Mouse (Mus musculus) liver, adult 2 months (tissue): ENCODE results near the gene Tnfsf9. TPM values are rescaled to one million over a fixed set of nuclear protein-coding genes. Genes with fewer than 3 reads are reported as not detected.

Source experiments
- DNase-seq: peaks from one replicate; pipeline ENCODE4 v3.0.0-alpha.2; 2011; ENCODE audit warnings: low read depth, low spot score; ENCODE audit errors: extremely low read depth
- H3K27ac ChIP-seq: fragments of 200-500 bp; replicated peaks from 2 replicates; pipeline ENCODE4 v1.5.1; 2012; ENCODE audit warnings: low read depth, mild to moderate bottlenecking, control low read depth, inconsistent platforms, low read length; ENCODE audit not compliant: insufficient read depth
- H3K27me3 ChIP-seq: fragments of 200-500 bp; 2 replicates; pipeline ENCODE4 v1.6.1; 2012; ENCODE audit warnings: mild to moderate bottlenecking, moderate library complexity, low read length, inconsistent platforms; ENCODE audit not compliant: control insufficient read depth, insufficient read depth
- H3K36me3 ChIP-seq: fragments of 200-500 bp; 2 replicates; pipeline ENCODE4 v1.6.1; 2012; ENCODE audit warnings: low read length, inconsistent platforms; ENCODE audit not compliant: control insufficient read depth, insufficient read depth
- H3K4me1 ChIP-seq: fragments of 200-500 bp; 2 replicates; pipeline ENCODE4 v1.6.1; 2011; ENCODE audit warnings: low read length; ENCODE audit not compliant: control insufficient read depth, insufficient read depth
- H3K4me3 ChIP-seq: fragments of 200-500 bp; 2 replicates; pipeline ENCODE4 v1.5.1; 2011; ENCODE audit warnings: low read depth, mild to moderate bottlenecking, control low read depth, low read length, moderate library complexity; ENCODE audit not compliant: insufficient read depth
- H3K79me2 ChIP-seq: fragments of 200-500 bp; 2 replicates; pipeline ENCODE4 v1.6.1; 2012; ENCODE audit warnings: inconsistent platforms, mild to moderate bottlenecking, low read length, moderate library complexity; ENCODE audit not compliant: control insufficient read depth, insufficient read depth
- H3K9ac ChIP-seq: fragments of 200-500 bp; 2 replicates; pipeline ENCODE4 v1.6.1; 2012; ENCODE audit warnings: low read depth, mild to moderate bottlenecking, control low read depth, inconsistent platforms, low read length
- CTCF ChIP-seq: fragments of 200-500 bp; IDR thresholded peaks from 2 replicates; pipeline ENCODE4 v1.5.1; 2011; ENCODE audit warnings: low read depth, low read length, control low read depth
- POLR2A ChIP-seq: fragments of 200-500 bp; IDR thresholded peaks from 2 replicates; pipeline ENCODE4 v1.6.1; 2011; ENCODE audit warnings: low read length, control low read depth; ENCODE audit not compliant: insufficient read depth; ENCODE audit errors: extremely low read depth
- WGBS: fragments of 180-500 bp; shearing (Covaris S2); methylation state at CpG from one replicate; pipeline ENCODE4 v1.1.7; 2018; 5-methylcytosine and 5-hydroxymethylcytosine counted together
- polyA plus RNA-seq: library from polyadenylated mRNA; depleted of rRNA; stranded (reverse); fragments of >200 nt; gene quantifications from 2 replicates; pipeline ENCODE4 v1.2.3, GENCODE M21; 2012; rRNA removed
- total RNA-seq: library from RNA; depleted of rRNA; stranded (reverse); fragments of >200 nt; gene quantifications from 2 replicates; pipeline ENCODE4 v1.2.3, GENCODE M21; 2014; rRNA removed

The Tnfsf9 gene
- total RNA-seq (0.18 and 0.54 TPM in 2 replicates), polyA plus RNA-seq (0.09 and 0.15 TPM in 2 replicates)

DNA sequence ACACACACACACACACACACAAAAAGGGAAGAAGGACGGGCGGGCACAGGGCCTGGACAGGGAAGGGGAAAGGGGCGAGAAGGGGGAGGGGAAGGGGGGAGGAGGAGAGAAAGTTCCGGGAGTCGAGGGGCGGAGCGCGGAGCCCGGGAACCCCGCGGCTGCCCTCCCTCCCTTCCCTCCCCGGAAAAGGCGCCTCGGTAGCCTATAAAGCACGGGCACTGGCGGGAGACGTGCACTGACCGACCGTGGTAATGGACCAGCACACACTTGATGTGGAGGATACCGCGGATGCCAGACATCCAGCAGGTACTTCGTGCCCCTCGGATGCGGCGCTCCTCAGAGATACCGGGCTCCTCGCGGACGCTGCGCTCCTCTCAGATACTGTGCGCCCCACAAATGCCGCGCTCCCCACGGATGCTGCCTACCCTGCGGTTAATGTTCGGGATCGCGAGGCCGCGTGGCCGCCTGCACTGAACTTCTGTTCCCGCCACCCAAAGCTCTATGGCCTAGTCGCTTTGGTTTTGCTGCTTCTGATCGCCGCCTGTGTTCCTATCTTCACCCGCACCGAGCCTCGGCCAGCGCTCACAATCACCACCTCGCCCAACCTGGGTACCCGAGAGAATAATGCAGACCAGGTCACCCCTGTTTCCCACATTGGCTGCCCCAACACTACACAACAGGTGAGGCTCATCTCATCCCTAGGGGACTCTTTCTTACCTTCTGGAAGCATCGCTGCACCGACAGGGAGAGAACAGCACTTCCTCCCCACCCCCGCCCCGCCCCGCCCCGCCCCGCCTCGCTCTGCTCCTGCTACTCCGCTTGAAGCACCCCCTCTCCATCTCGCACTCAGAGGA is at the start of gene Tnfsf9:
Tnfsf9 (plus strand) TSS at position 145 of the 854 bp plus-strand sequence.
- TF ChIP-seq POLR2A (no peak), CTCF (no peak)
- H3K27ac ChIP-seq, result no peak within 1 kb of the TSS
- H3K79me2 ChIP-seq, result no peaks in the 10 kb centered on the region
- no peak for DNase-seq
- peak within 1 kb of the TSS; percentile 67 for H3K4me3 ChIP-seq
- no peaks in the 10 kb centered on the region for H3K36me3 ChIP-seq
- WGBS, result 3% methylated on average over 57 of the region's 61 CpGs
- H3K27me3 ChIP-seq, result 0 out of 2 replicates have a peak, but pooled peaks cover 3% of the 10 kb centered on the region
- no peaks in the 10 kb centered on the region for H3K4me1 ChIP-seq
- H3K9ac ChIP-seq, result peak within 1 kb of the TSS; percentile 66

- Histone ChIP-seq H3K27ac (peak overlapping the region; percentile 67), H3K27me3 (no peaks in the 10 kb centered on the region), H3K4me3 (no peak overlapping the region), H3K4me1 (peaks cover 17% of the 10 kb centered on the region), H3K36me3 (peaks cover 26% of the 10 kb centered on the region), H3K79me2 (no peaks in the 10 kb centered on the region), H3K9ac (no peak overlapping the region)
- peak; percentile 96 for DNase-seq
- 14% methylated on average over 3 of the region's 3 CpGs for WGBS
- TF ChIP-seq CTCF, result no peak
- TF ChIP-seq POLR2A, result no peak
These were observed 48.9 kb upstream of the Tnfsf9 start for GRCm38 (mm10) chr17:57056246-57056645.

GRCm38 (mm10) chr17:57058891-57059485 is 46.1 kb upstream of the Tnfsf9 start, which contains the start of gene Crb3:
TSS of gene Crb3 (plus strand) at chr17:57059105.
- peaks cover 21% of the 10 kb centered on the region for H3K4me1 ChIP-seq
- H3K9ac ChIP-seq, result peak within 1 kb of the TSS; percentile 97
- TF ChIP-seq POLR2A (0 out of 2 replicates have a peak, but pooled peaks have one; percentile 43), CTCF (no peak)
- DNase-seq, result peak; percentile 80
- peak within 1 kb of the TSS; percentile 92 for H3K4me3 ChIP-seq
- 3% methylated on average over 14 of the region's 22 CpGs for WGBS
- H3K36me3 ChIP-seq, result peaks cover 8% of the 10 kb centered on the region
- H3K27me3 ChIP-seq, result no peaks in the 10 kb centered on the region
- peaks cover 4% of the 10 kb centered on the region; the same call in 1 of the 2 replicates for H3K79me2 ChIP-seq
- peak within 1 kb of the TSS; percentile 93 for H3K27ac ChIP-seq

DNA sequence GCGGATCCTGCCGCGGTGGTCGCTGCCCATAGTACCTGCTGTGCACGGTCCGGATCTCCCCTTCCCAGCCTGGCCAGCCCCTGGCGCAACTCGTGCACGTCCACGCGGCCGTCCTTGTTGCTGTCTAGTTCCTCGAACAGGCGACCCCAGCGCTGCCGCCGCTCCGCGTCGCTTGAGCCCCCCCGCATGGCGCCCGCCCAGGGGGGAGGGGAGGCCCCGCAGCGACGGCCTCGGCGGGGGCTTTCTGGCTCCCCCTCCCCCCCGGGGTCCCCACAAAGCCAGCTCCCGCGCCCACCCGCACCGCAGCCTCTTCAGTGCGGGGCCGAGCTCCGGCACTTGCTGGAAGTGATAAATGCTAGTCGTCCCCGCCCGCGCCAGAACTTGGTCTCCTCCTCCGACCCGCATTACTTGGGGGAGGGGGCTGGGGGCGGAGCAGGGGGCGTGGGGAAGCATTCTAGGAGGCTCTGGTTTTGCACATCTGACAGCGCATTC is 45.6 kb upstream of the Tnfsf9 start, which contains the start of gene Slc25a23:
Slc25a23 (minus strand) TSS at position 378 of the 492 bp plus-strand sequence.
- Histone ChIP-seq H3K27ac (peak within 1 kb of the TSS; percentile 93), H3K9ac (peak within 1 kb of the TSS; percentile 97), H3K4me3 (peak within 1 kb of the TSS; percentile 92), H3K4me1 (peaks cover 21% of the 10 kb centered on the region), H3K27me3 (no peaks in the 10 kb centered on the region), H3K36me3 (peaks cover 2% of the 10 kb centered on the region), H3K79me2 (peaks cover 4% of the 10 kb centered on the region; the same call in 1 of the 2 replicates)
- DNase-seq, result no peak
- under 1% methylated on average over 45 of the region's 45 CpGs for WGBS
- TF ChIP-seq POLR2A, result 0 out of 2 replicates have a peak, but pooled peaks have one; percentile 28
- no peak for TF ChIP-seq CTCF

DNA sequence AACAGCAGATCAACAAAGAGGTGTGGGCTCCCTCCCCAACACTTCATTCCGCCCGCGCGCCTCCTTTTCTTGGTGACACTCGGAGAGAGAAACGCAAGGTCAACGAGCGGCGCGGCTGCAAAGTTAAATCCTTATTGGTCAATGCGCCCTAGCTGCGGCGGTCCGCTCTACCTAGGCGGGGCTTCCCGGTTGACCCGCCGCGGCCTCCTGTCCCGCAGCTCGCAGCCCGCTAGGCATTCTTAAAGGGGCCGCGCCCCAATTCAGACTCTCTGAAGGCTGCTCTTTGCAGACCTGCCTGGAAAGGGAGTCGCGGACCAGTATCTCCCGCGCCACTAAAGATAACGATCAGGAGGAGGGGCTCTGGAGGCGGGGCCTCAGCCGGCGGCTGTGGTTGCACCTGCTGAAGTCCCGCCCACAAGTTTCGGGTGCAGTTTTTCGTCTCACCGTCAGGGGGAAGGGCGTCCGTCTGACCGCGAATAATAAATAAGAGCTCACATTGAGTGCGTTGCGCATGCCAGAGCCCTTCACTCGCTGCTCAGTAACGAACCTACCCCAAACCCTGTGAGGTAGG is 44.8 kb upstream of the Tnfsf9 start:
- Histone ChIP-seq H3K36me3 (no peaks in the 10 kb centered on the region; the same call in 1 of the 2 replicates), H3K27me3 (no peaks in the 10 kb centered on the region), H3K9ac (peak overlapping the region; percentile 19; the same call in 1 of the 2 replicates), H3K4me1 (peaks cover 21% of the 10 kb centered on the region), H3K4me3 (peak overlapping the region; percentile 92), H3K27ac (peak overlapping the region; percentile 46), H3K79me2 (peaks cover 4% of the 10 kb centered on the region; the same call in 1 of the 2 replicates)
- no peak for TF ChIP-seq POLR2A
- TF ChIP-seq CTCF, result peak; percentile 83
- WGBS, result under 1% methylated on average over 44 of the region's 44 CpGs
- DNase-seq, result peak; percentile 95
